Mouse (Mus musculus) brown adipose tissue, adult 24 weeks (tissue): ENCODE data around the gene S1pr4. TPM values are rescaled to one million over a fixed set of nuclear protein-coding genes. Genes with fewer than 3 reads are reported as not detected.

ENCODE experiments used
- H3K27ac ChIP-seq: fragments of 200-500 bp; replicated peaks from 2 replicates; pipeline ENCODE4 v1.5.1; 2012; ENCODE audit warnings: low read depth, mild to moderate bottlenecking, low read length
- H3K4me1 ChIP-seq: fragments of 200-500 bp; 2 replicates; pipeline ENCODE4 v1.6.1; 2012; ENCODE audit warnings: low read length, mixed read lengths; ENCODE audit not compliant: control insufficient read depth, insufficient read depth, insufficient read length
- H3K4me3 ChIP-seq: fragments of 200-500 bp; 2 replicates; pipeline ENCODE4 v1.5.1; 2012; ENCODE audit warnings: low read depth, mild to moderate bottlenecking, low read length, moderate library complexity; ENCODE audit not compliant: insufficient read depth
- polyA plus RNA-seq: library from polyadenylated mRNA; stranded (reverse); fragments of >200 nt; gene quantifications from 2 replicates; pipeline ENCODE4 v1.2.4, GENCODE M21; 2012; ENCODE audit not compliant: missing spikeins, insufficient read depth, insufficient read length

Gene S1pr4
- polyA plus RNA-seq, 1 experiment = 0.71 TPM

GRCm38 (mm10) chr10:81455181-81455895, 44.6 kb downstream of the S1pr4 start, which contains the start of gene Nfic:
Nfic (minus strand) TSS chr10:81455635.
- Histone ChIP-seq H3K27ac (no peak within 1 kb of the TSS), H3K4me1 (no peaks in the 10 kb centered on the region), H3K4me3 (no peak within 1 kb of the TSS)

GRCm38 (mm10) chr10:81454106-81454505, 45.8 kb downstream of the S1pr4 start:
- Histone ChIP-seq H3K4me3 (no peak overlapping the region), H3K4me1 (no peaks in the 10 kb centered on the region), H3K27ac (no peak overlapping the region)

- H3K4me1 ChIP-seq = no peaks in the 10 kb centered on the region
- no peak overlapping the region for H3K4me3 ChIP-seq
- no peak overlapping the region for H3K27ac ChIP-seq
Observed at GRCm38 (mm10) chr10:81452947-81453288, 47.0 kb downstream of the S1pr4 start.

- H3K27ac ChIP-seq = no peak overlapping the region
- H3K4me1 ChIP-seq = no peaks in the 10 kb centered on the region
- H3K4me3 ChIP-seq = no peak overlapping the region
Observed at GRCm38 (mm10) chr10:81452237-81452946, 47.5 kb downstream of the S1pr4 start.

GRCm38 (mm10) chr10:81451365-81451745, 48.6 kb downstream of the S1pr4 start:
- H3K27ac ChIP-seq = no peak overlapping the region
- no peaks in the 10 kb centered on the region for H3K4me1 ChIP-seq

GRCm38 (mm10) chr10:81450641-81451364, 49.1 kb downstream of the S1pr4 start:
- Histone ChIP-seq H3K27ac (no peak overlapping the region), H3K4me1 (no peaks in the 10 kb centered on the region), H3K4me3 (no peak overlapping the region)

More at GRCm38 (mm10) chr10:81451365-81451745, 48.6 kb downstream of the S1pr4 start:
- H3K4me3 ChIP-seq = no peak overlapping the region

GRCm38 (mm10) chr10:81450140-81450539, 49.8 kb downstream of the S1pr4 start:
- no peaks in the 10 kb centered on the region for H3K4me1 ChIP-seq
- H3K4me3 ChIP-seq = no peak overlapping the region
- no peak overlapping the region for H3K27ac ChIP-seq

Other genes starting within 250 kb of the S1pr4 start
- not detected in 2 replicates for gene Matk, start 247.2 kb downstream of the S1pr4 start, polyA plus RNA-seq
- gene Mrpl54, start 233.2 kb downstream of the S1pr4 start, polyA plus RNA-seq = 122 and 144 TPM in 2 replicates
- gene Apba3, start 233.2 kb downstream of the S1pr4 start, polyA plus RNA-seq = 59.5 and 82.7 TPM in 2 replicates
- 1.6 TPM in 1 of 2 replicates, not detected in the other for gene Tjp3, start 208.6 kb downstream of the S1pr4 start, polyA plus RNA-seq
- 10.6 and 12.4 TPM in 2 replicates for gene Pip5k1c, start 207.2 kb downstream of the S1pr4 start, polyA plus RNA-seq
- gene Cactin, start 179.0 kb downstream of the S1pr4 start, polyA plus RNA-seq = 8.4 and 9.6 TPM in 2 replicates
- not detected in 2 replicates for gene Tbxa2r, start 171.4 kb downstream of the S1pr4 start, polyA plus RNA-seq
- gene Gipc3, start 156.9 kb downstream of the S1pr4 start, polyA plus RNA-seq = 1.0 TPM in 1 of 2 replicates, not detected in the other
- 66.1 and 78.7 TPM in 2 replicates for gene Hmg20b, start 149.7 kb downstream of the S1pr4 start, polyA plus RNA-seq
- gene Mfsd12, start 142.6 kb downstream of the S1pr4 start, polyA plus RNA-seq = 8.3 and 11.5 TPM in 2 replicates
- gene 4930404N11Rik, start 134.3 kb downstream of the S1pr4 start, polyA plus RNA-seq = not detected in 2 replicates
- gene Fzr1, start 121.6 kb downstream of the S1pr4 start, polyA plus RNA-seq = 9.3 and 10.3 TPM in 2 replicates
- 25.1 and 35.9 TPM in 2 replicates for gene Dohh, start 115.7 kb downstream of the S1pr4 start, polyA plus RNA-seq
- gene Gm48551, start 115.7 kb downstream of the S1pr4 start, polyA plus RNA-seq = 2.4 TPM in 1 of 2 replicates, not detected in the other
- gene Gm48552, start 111.1 kb downstream of the S1pr4 start, polyA plus RNA-seq = not detected in 2 replicates
- gene Smim24, start 107.1 kb downstream of the S1pr4 start, polyA plus RNA-seq = 1.9 and 5.3 TPM in 2 replicates
- gene Nfic, start 44.5 kb downstream of the S1pr4 start, polyA plus RNA-seq = 40.9 and 42.9 TPM in 2 replicates
- 0.63 TPM in 1 of 2 replicates, not detected in the other for gene Celf5, start 17.4 kb downstream of the S1pr4 start, polyA plus RNA-seq
- 13.9 and 17.9 TPM in 2 replicates for gene Ncln, start 3.7 kb downstream of the S1pr4 start, polyA plus RNA-seq
- gene Gna15, start 24.1 kb upstream of the S1pr4 start, polyA plus RNA-seq = not detected in 2 replicates
- gene Gna11, start 45.1 kb upstream of the S1pr4 start, polyA plus RNA-seq = 34.1 and 41.1 TPM in 2 replicates
- gene Aes, start 59.4 kb upstream of the S1pr4 start, polyA plus RNA-seq = 679 and 754 TPM in 2 replicates
- gene Tle2, start 74.4 kb upstream of the S1pr4 start, polyA plus RNA-seq = 3.2 and 4.8 TPM in 2 replicates
- gene Tle6, start 100.9 kb upstream of the S1pr4 start, polyA plus RNA-seq = 3.3 TPM in 1 of 2 replicates, not detected in the other
- 4.1 and 8.7 TPM in 2 replicates for gene BC025920, start 106.1 kb upstream of the S1pr4 start, polyA plus RNA-seq
- 3.2 and 4.5 TPM in 2 replicates for gene Sirt6, start 127.7 kb upstream of the S1pr4 start, polyA plus RNA-seq
- gene Ankrd24, start 128.4 kb upstream of the S1pr4 start, polyA plus RNA-seq = 12.6 and 12.9 TPM in 2 replicates
- gene Gm10778, start 148.9 kb upstream of the S1pr4 start, polyA plus RNA-seq = 1.0 and 1.5 TPM in 2 replicates
- gene Zfp433, start 204.7 kb upstream of the S1pr4 start, polyA plus RNA-seq = 2.6 TPM in 1 of 2 replicates, not detected in the other